ENCODE assay signal across 1 mouse cellular context in the genomic region with DNA sequence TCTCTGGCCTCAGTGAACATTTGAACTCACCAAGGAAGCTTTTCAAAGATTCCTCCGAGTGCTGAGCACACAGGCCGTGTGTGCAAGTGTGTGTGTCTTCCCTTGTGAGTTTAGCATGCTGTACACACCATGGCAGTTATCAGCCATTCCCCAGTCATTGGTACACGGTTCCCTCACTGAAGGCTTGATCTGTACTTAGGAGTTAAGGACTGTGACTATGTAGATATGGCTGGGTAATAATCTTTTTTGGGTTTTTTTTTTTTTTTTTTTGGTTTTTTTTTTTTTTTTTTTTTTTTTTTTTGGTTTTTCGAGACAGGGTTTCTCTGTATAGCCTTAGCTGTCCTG.
TF ChIP-seq lines count a peak whose summit lies in the region.

No protein-coding gene starts in this region.

TF ChIP-seq in CH12.LX, 34 proteins besides CTCF, POLR2A, EP300 and RAD21:
- no peak for TF ChIP-seq MXI1 (IDR thresholded peaks at IDR 0.05; ENCODE audit: low read depth, low read length)
- no peak for TF ChIP-seq RCOR1 (conservative IDR thresholded peaks at IDR 0.05; ENCODE audit: low read depth, low read length)
- TF ChIP-seq ZNF384 (IDR thresholded peaks at IDR 0.05; ENCODE audit: low read depth, low read length) = peak; percentile 53
TF ChIP-seq in CH12.LX: peak in this region for 1.
